Mouse (Mus musculus): ENCODE measurements around the gene Grpel1.

Grpel1 gene

DNA sequence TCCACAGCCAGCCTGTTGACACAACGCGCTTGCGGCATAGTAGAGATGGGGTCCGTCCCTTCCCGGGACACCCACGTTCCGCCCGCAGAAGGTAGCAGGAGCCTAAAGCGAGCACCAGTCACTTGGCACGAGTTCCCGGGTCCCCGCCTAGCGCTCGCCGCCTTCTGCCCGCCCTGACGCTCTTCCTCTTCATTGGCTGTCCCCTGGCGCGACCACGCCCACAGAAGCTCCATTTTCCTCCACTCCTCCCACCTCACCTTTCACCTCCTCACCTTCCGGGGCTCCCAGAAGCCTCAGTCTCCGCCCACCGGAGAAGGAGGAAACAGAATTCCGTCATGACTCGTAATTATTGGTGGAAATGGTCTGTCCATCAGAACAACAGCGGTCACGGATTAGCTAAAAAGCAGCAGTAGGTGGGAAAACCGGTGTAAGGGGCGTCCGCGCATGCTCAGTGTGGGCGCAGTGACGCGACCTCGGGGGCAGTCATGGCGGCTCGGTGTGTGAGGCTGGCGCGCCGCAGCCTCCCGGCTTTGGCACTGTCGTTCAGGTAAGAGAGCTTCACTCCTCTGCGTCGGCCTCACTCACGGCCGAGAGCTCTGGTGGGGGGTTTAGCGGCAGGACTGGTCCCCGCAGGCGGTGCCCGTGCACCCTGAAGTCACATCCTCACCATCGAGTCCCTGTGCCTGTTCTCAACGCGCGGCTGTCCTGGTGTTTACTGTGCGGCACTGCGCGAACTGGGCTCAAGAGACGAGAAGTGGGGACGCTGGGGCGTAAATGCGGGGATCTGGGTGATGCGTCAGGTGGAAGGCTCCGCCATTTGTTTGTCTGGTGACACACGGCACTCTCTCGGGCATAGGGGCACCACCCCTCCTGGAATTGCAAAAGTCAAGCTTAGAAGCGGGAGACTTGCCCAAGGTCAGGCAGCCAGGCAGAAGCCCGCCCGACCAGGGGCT is at the start of gene Grpel1:
Grpel1 (plus strand) TSS at position 290 of the 953 bp plus-strand sequence.
- DNase-seq, result peak; percentile 100

DNA sequence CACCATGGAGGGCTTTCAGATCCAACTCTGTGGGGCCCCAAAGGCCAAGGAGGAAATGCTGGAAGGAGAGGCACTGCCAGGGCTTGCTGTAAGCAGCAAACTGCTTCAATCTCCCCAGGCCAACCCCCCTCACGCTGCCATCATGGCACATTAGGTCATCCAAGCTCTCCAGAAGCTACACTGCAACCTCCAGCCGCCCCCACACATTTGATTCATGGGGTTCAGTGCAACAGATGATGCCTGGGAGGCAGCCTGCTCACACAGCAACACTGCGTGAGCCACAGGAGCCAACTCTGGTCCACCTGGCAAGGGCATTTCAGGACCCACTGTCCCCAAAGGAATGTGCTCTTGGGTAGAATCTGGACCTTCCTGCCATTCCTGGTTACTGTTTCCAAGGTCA is 44.9 kb upstream of the Grpel1 start:
- DNase-seq, result no peak

DNA sequence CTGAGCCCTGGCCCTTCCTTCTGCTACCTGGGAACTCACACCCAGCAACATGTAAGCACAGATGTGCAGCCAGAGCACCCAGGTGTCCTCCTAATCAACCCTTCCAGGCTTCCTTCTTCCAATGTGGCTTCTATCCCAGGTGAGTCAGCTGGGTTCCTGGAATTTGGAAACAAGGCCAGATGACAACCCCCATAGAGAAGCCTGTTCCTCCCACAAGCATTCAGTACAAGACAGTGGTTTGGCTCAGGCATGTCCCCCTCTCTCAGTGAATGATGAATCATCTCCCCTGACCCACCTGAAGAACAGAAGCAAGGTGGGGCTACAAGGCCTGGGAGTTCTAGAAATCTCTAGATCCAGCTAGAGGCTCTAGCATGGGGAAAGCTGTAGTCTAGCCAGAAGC is 42.1 kb upstream of the Grpel1 start:
- no peak for DNase-seq

DNA sequence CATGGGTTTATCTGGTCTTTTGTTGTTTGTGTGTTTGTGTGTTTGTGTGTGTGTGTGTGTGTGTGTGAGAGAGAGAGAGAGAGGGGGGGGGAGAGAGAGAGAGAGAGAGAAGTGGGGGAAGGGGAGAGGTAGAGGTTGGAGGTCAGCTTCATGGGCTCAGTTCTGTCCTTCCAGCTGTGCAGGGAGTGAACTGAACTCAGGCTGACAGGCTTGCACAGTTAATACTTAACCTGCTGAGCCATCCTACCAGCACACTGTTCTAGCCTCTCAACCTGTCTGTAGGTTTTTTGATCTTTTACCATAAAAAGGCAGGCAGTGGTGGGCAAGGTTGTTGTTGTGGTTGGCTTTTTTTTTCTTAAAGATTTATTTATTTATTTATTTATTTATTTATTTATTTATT is 40.1 kb upstream of the Grpel1 start:
- no peak for DNase-seq

DNA sequence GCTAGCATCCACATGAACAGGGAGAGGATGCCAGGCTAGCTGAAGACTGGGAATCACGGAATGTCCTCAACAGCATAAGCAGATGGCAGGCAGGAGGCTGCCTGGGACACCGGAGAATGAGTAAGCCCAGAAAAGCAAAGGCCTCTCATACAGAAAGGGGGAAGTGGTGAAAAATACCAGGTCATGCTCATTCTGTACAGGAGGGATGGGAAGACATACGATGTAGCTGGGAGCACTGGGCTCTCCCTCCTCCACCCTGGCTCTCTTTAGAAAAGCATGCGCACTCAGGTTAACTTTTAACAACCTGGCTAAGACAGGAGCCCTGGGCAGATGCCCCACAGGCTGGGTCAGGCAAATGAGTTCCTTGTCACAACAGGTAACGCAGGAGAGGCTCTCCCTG is 38.4 kb upstream of the Grpel1 start:
- no peak for DNase-seq

DNA sequence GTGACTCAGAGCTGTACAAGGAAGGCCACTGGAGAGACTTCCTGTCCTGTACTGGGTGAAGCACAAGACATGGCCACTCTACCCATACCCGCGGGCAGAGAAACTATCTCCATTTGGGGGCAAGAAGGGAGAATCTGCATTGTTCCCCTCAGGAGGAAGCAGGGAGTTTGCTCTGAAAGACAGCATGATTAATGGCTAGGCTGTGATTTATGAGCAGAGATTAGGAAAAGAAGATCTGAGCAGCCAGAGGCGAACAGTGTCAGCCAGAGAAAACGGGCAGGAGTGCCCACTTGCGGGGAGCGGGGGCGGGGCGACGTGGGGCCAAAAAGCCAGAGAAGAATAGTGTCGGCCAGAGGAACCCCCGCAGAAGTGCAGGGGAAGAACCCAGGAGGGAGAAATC is 37.0 kb upstream of the Grpel1 start:
- DNase-seq, result no peak

DNA sequence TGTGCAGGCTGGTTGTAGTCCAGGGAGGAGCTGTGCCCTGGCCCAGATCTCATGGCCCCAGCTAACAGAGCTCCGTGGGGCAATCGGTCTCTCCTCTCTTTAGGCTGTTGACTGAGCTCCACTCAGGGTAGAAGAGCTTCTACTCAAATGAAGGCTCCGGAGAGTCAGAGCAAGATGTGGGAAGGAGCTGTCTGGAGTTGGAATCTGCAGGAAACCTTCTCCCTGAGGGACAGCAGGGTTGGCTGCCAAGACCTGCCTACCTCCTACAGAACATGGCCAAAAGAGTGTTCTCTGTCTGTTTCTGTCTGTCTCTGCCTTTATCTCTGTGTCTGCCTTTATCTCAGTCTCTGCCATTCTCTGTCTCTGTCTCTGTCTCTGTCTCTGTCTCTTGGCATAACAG is 35.2 kb upstream of the Grpel1 start:
- DNase-seq, result no peak

DNA sequence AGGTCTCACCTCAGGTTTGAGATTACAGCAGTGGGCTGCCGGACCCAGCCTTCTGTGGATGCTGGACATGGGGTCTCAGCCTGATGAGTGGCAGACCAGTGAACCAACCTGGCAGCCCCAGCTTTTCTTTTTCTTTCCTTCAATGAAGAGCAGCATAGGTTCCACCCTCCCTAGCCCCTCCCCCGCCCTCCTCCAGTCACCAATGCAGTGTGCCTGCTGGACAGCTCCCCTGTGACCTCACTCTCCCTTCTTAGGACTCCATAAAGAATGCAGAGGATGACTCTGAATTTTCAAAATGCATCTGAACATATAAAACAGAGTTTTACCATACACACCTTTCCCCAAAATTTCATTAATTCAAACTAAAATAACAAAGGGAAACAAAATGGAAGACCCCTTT is 33.1 kb upstream of the Grpel1 start:
- DNase-seq, result no peak

DNA sequence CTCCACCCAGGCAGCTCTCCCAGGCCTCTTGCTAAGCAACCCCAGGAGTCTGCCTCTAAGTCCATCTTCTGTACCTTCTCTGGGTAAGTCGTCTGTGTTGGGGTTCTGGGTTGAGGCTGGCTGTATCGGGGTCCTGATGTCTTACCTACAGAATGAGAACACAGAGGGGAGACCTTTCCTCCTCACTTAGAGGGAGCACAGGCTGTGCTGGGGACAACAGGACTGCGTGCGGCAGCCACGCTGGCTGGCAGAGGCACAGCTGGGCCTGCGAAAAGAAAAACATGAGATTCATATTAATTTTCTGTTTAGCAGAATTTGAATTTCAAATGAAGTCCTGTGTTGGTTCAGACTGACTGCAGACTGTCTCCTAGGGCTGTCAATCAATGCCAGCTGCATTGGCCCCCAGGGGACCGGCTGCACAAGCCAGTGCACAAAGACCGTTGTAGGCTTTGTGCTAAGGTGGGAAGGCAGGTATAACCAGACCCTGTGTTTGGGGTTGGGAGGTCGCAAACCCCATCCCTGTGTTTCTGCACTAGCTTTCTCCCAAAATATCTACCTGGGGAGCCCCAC is 30.3 kb upstream of the Grpel1 start:
- DNase-seq, result no peak

DNA sequence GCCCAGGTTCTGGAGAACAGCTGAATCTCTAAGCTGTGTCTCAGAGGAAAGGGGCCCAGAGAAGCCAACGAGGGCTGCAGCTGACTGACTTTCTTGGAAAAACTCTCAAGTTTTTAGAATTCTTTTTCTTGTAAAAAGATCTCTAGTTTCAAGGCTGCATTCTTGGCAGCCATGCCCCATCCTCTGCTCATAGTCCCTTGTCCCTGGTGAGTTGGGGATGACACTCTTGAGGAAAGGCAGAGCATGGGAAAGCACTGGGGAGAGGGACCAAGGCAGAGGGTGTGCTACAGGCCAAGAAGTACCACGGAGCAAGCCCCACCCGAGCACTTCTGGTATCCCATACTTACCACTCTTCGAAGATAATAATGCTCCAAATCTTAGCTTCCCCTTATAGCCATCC is 27.9 kb upstream of the Grpel1 start:
- DNase-seq, result no peak

DNA sequence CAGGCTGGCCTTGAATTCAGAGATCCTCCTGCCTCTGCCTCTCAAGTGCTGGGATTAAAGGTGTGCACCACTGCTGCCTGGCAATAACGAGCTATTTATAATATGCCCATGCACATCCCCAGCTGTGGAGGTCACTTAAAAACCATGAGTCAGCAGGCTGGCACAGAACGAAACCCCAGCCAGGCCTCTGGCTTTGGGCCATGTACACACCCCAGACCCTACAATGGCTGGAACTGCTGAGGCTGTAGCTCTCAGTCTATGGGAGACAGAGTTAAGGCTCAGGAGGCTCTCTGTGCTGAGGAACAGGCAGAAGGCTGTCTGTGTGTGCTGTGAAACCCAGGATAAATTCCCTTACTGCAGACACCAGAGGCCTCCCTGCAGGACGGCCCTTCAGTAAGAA is 24.1 kb upstream of the Grpel1 start:
- no peak for DNase-seq

DNA sequence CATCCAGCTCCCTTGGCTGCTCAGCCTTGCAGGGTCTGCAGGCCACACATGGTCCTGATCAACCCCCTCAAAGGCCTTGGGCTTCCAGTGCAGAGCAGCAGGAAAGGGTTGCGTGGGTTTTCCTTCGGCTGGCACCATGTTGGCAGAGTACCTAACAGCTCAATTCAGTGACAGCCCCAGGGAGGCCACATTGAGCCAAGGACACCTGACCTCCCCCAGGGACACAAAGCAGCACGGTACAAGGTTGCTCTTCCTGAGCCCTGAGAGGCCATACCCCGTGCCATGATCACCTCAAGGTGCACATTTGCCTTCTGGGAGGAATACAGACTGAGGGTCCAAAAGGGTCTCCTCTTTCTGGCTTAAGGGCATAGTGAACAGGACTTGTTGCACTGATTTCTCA is 20.2 kb upstream of the Grpel1 start:
- no peak for DNase-seq

DNA sequence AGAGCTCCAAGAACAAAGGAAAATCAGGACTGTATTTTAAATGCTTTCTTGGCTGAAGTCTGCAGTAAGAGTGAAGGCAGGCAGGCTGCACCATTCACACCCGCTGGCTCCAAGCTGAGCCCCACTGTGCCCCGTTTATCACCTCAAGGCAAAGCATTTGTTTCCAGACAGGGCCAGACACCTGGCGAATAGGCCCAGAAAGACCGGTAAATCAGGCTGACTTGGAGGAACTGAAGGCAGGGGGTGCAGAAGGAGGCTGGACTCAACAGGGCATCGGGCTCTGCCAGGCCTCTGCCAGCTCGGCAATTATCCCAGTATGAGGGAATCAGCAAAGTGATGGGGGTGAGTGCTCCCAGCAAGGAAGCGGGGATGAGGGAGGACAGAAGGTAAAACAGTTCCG is 19.8 kb upstream of the Grpel1 start:
- no peak for DNase-seq

DNA sequence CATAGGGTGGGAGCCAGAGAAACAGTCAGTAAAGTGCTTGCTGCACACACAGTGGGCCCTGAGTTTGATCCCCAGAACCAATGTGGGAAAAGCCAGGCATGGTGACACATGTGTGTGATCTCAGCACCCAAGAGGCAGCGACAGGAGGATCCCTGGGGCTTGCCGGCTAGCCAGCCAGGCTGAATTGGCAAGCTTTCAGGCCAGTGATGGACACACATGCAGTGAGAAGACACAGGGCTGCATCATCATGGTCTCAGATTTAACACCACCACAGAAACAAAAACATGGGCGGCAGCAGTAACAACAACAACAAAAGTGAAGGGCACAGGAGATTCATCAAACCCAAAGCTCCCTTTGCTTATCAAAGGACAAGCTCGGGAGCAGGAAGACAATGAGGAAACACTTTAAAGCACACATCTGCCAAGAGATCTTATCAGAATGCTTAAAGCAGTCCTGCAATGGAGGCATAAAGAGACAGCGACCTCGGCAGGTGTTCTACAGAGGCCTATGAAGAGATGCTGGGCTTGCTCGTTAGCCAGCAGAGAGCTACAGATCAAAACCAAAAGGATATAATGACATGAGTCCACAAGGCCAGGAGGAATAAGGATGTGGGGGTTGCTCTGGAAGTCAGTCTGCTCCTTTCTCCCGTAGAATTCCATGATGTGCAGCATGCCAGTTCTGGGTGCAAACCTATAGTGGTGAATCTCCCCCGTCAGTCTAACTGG is 18.5 kb upstream of the Grpel1 start:
- DNase-seq, result no peak

DNA sequence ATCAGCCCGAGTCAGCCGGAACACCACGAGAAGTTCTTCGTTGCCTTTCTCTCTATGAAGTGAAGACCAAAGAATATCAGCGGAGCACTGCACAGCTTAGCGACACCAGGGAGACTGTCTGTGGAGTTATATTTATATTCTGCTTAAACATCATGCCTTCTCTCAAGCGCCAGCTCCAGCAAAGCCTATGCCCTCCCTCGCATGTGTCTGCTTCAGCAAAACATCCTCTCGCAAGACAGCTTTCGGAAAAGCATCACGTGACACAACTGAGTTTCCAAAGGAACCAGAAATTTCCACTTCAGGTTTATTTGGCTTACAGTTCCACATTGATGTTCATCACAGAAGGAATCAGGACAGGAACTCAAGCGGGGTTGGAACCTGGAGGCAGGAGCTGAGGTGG is 16.9 kb upstream of the Grpel1 start:
- no peak for DNase-seq

DNA sequence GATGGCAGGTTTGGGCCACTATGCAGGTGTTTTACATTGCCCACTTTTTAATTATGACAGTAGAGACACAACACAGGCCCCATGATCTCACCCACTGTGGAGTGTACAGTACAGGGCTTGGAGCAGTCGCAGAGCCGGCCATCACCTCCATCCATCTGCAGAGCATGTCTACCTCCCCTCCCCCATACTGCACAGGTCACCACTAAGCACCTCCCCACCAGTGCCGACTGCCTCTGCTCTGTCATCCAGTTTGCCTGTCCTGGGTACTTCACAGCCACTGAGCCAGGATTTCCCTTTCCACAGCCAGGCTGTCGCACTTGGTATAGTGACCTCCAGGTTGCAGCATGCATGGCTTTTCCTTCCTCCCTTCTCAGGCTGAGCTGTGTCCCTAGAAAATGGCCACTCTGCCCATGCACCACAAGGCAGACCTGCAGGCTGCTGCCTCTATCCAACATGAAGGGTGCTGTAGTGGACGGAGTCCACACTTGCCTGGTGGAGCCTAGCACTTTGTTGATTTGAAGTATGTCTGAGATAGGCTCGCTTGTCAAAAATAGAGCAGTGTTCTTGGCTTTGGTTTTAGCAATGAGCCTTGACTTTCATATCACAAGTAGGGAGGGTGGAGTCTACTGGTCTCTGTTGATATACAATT is 15.0 kb upstream of the Grpel1 start:
- no peak for DNase-seq

DNA sequence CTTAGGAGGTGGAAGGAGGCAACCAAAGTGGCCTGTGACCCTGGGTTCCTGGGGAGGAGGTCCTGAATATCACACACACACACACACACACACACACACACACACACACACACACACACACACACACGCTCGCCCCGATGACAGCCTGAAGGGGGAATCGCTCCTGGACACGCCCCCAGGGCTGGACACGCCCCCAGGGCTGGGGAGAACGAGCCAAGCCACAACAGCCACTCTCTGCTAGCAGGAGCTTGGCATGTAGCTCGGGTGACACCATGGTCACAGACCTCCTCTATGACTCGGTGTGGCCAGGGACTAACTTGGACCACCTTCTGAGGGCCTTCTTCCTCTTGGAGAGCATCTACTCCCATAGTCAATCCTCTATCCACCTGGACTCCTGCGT is 13.7 kb upstream of the Grpel1 start:
- DNase-seq, result no peak

DNA sequence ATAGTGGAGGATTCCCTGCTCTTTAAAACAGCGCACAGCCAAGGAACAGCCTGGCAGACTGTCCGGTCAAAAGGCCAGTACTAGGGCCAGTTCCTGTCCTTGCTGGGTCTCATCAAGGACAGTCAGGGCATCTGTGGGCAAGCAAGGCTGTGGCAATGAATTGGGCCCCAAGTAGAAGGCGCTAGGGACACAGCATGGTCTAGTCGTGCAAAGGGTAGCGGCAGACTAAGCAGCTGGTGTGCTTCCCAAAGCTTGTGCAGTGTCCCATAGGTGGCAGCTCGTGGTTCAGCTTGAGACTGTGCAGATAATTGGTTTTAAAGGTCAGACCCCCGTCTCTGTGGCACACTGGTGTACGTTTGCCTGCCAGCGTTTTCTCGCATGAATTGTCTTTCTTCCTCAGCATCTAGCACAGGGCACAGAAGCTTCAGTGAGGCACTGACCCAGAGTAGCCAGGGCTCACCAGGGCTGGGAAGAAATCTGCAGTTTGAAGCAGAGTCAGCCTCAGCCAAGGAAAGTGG is 12.9 kb upstream of the Grpel1 start:
- no peak for DNase-seq

DNA sequence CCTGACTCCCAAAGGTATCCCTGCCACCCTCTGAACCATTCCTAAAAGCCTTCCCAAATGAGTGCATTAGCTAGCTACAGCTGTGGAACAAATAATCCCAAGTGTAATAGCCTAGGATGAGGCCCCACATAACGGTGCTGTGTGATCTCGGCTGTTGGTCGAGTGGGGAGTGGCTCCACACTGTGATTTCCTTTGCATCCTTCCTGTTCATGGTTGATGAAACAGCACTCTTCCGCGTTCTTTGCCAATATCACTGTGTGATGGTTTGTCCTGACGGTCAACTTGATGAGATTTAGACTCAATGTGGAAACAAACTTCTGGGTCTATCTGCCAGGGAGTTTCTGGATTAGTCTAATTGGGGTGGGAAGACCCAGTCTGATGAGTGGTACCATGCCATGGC is 12.0 kb upstream of the Grpel1 start:
- DNase-seq, result no peak

DNA sequence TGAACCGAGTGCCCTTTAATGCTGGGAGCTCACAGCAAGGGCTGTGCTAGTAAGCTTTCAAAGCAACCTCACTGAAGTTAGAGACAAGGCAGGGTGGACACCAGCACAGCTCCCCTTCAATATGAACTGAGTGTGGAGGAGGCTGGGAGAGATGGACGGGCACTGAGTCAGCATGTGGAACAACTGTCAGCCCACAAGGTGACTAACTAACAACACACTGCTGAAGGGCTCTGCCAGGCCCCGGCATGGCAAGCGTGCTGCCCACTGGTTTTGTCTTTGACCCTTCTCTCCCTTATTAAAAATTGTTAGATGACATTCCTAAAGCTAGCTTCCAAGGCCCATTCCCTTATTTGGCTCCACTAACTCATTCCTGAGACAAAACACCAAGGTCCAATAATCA is 7.1 kb upstream of the Grpel1 start:
- no peak for DNase-seq

DNA sequence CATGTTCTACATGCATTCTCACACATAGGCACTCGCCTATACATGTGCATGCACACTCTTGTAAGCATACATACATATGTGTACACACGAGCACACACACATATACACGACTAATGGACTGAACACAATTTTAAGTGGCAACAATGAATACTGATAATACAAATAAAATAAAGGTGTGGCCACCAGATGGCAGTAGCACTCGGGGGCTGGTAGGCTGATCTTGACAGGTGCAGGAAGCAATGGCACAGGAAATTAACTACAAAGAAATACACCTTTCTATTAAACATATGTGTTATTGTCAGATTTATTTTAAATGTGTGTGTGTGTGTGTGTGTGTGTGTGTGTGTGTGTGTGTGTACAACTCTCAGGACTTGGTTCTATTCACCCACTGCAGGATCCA is 5.9 kb upstream of the Grpel1 start:
- DNase-seq, result peak in 1 of 2 experiments; percentile 36

DNA sequence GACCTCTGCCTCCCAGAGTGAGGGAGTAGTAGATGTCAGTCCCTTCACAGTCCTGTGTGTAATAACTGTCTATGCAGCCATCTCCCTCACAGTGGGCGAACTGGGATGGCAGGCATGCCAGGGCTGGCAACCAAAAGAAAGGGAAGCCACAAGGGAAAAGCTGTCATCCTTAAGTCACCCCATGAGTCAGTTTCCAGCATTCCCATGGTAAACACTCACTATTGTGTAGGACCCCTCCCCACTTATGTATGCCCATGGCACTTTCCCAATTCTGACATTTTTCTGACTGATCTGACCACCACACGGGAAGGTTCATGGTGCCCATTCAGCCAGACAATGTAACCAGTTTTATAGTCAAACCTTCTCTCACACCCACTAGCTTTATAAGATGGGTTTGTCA is 4.1 kb upstream of the Grpel1 start:
- DNase-seq, result no peak

DNA sequence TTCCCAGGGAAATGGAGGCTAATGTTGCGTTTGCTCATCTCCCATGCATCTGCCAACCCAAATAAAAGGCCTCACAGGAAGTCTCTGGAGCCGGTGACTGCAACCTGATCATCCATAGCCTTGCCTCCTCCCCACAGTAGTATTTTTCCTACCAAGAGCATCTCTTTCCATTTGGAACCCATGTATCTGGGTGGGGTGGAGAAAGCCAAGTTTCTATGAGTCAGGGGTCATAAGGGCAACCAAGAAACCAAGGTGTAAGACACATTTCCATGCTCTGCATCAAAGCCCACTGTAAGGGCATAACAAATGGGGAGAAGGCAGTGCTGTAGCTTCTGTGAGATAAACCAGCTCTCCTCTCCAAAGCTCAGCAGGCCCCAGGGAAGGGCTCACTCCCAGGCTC is 3.6 kb upstream of the Grpel1 start:
- DNase-seq, result no peak

All from lung, adult 18-20 months (tissue).